Mouse (Mus musculus) forebrain, embryonic 12.5 days (tissue): Measurements from ENCODE around the gene Rhot1. TPM values are rescaled to one million over a fixed set of nuclear protein-coding genes. Genes with fewer than 3 reads are reported as not detected.
A peak's percentile ranks its signal among the peaks of the same experiment; 100 is the strongest.

ENCODE experiments used
- ATAC-seq: fragments of 200-750 bp; cut with Nextera tagmentation; 2 replicates; pipeline ENCODE4 v1.8.0; 2017; ENCODE audit warnings: moderate TSS enrichment; ENCODE audit not compliant: low FRiP score
- H3K27ac ChIP-seq: fragments of 300-500 bp; sonication (generic); 2 replicates; pipeline ENCODE4 v1.5.1; 2016; ENCODE audit warnings: mild to moderate bottlenecking
- H3K27me3 ChIP-seq: fragments of 300-500 bp; sonication (generic); 2 replicates; pipeline ENCODE4 v1.6.1; 2016; ENCODE audit warnings: mild to moderate bottlenecking
- H3K36me3 ChIP-seq: fragments of 300-500 bp; sonication (generic); replicated peaks from 2 replicates; pipeline ENCODE4 v1.6.1; 2016; ENCODE audit warnings: mild to moderate bottlenecking
- H3K4me1 ChIP-seq: fragments of 300-500 bp; sonication (generic); 2 replicates; pipeline ENCODE4 v1.6.1; 2016
- H3K4me2 ChIP-seq: fragments of 300-500 bp; sonication (generic); 2 replicates; pipeline ENCODE4 v1.6.1; 2016; ENCODE audit warnings: mild to moderate bottlenecking, moderate library complexity
- H3K4me3 ChIP-seq: fragments of 300-500 bp; sonication (generic); replicated peaks from 2 replicates; pipeline ENCODE4 v1.5.1; 2016; ENCODE audit warnings: mild to moderate bottlenecking
- H3K9ac ChIP-seq: fragments of 300-500 bp; sonication (generic); 2 replicates; pipeline ENCODE4 v1.6.1; 2016; ENCODE audit warnings: mild to moderate bottlenecking
- H3K9me3 ChIP-seq: fragments of 300-500 bp; sonication (generic); 2 replicates; pipeline ENCODE4 v1.6.1; 2016
- WGBS: fragments of 180-500 bp; shearing (Covaris S2); methylation state at CpG from one replicate; pipeline ENCODE4 v1.1.7; 2016; 5-methylcytosine and 5-hydroxymethylcytosine counted together
- polyA plus RNA-seq: library from polyadenylated mRNA; unstranded; fragments of >200 nt; fragmentation: Nextera tagmentation; extraction: Ambion mirVana; gene quantifications from 2 replicates; pipeline ENCODE4 v1.2.1, GENCODE M21; 2016

The Rhot1 gene
- polyA plus RNA-seq, 1 experiment from 2014 or later: 61.9 TPM

- Histone ChIP-seq H3K4me1 (no peaks in the 10 kb centered on the region), H3K9ac (no peak overlapping the region), H3K9me3 (no peaks in the 10 kb centered on the region), H3K36me3 (peaks cover 54% of the 10 kb centered on the region), H3K27ac (no peak overlapping the region), H3K4me3 (no peak overlapping the region), H3K27me3 (no peaks in the 10 kb centered on the region), H3K4me2 (no peak overlapping the region)
- WGBS: 91% methylated on average over 8 of the region's 8 CpGs
- no peak for ATAC-seq
Measured at GRCm38 (mm10) chr11:80264137-80264536, 55.3 kb downstream of the Rhot1 start.

GRCm38 (mm10) chr11:80271096-80271495 lies 62.3 kb downstream of the Rhot1 start:
- Histone ChIP-seq H3K4me3 (no peak overlapping the region), H3K9ac (no peak overlapping the region), H3K27me3 (no peaks in the 10 kb centered on the region), H3K36me3 (peaks cover 8% of the 10 kb centered on the region; the same call in 1 of the 2 replicates), H3K4me1 (no peaks in the 10 kb centered on the region), H3K4me2 (no peak overlapping the region), H3K9me3 (0 out of 2 replicates have a peak, but pooled peaks cover 4% of the 10 kb centered on the region), H3K27ac (no peak overlapping the region)
- ATAC-seq: no peak
- WGBS: 90% methylated on average over 5 of the region's 5 CpGs

- Histone ChIP-seq H3K36me3 (no peaks in the 10 kb centered on the region), H3K9me3 (0 out of 2 replicates have a peak, but pooled peaks cover 4% of the 10 kb centered on the region), H3K4me3 (no peak overlapping the region), H3K4me2 (no peak overlapping the region), H3K27ac (no peak overlapping the region), H3K4me1 (no peaks in the 10 kb centered on the region), H3K9ac (no peak overlapping the region), H3K27me3 (no peaks in the 10 kb centered on the region)
- ATAC-seq: no peak
- 59% methylated on average over 3 of the region's 3 CpGs for WGBS
Measured at GRCm38 (mm10) chr11:80275011-80275410, 66.2 kb downstream of the Rhot1 start.

- Histone ChIP-seq H3K36me3 (no peaks in the 10 kb centered on the region), H3K27me3 (no peaks in the 10 kb centered on the region), H3K9ac (no peak overlapping the region), H3K4me1 (no peaks in the 10 kb centered on the region), H3K4me3 (no peak overlapping the region), H3K9me3 (0 out of 2 replicates have a peak, but pooled peaks cover 4% of the 10 kb centered on the region), H3K27ac (no peak overlapping the region), H3K4me2 (no peak overlapping the region)
- no peak for ATAC-seq
- WGBS: 64% methylated on average over 2 of the region's 2 CpGs
Measured at GRCm38 (mm10) chr11:80278054-80278453, 69.2 kb downstream of the Rhot1 start.

DNA sequence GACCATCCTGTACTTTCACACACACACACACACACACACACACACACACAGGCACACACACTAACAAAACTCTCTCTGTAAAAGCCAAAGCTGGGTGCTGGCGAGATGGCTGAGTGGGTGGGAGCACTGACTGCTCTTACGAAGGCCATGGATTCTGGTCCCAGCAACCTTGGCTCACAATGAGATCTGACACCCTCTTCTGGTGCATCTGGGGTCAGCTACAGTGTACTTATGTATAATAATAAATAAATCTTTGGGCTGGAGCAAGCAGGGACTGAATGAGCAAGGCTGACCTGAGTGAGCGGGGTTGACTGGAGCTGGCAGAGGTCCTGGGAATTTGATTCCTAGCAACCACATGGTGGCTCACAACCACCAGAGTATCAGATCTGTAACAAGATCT lies 75.0 kb downstream of the Rhot1 start:
- Histone ChIP-seq H3K27me3 (no peaks in the 10 kb centered on the region), H3K36me3 (no peaks in the 10 kb centered on the region), H3K4me1 (no peaks in the 10 kb centered on the region), H3K27ac (no peak overlapping the region), H3K9me3 (no peaks in the 10 kb centered on the region), H3K4me3 (no peak overlapping the region), H3K4me2 (no peak overlapping the region), H3K9ac (no peak overlapping the region)
- no peak for ATAC-seq
- WGBS: 83% methylated on average over 3 of the region's 3 CpGs

GRCm38 (mm10) chr11:80284641-80285040 lies 75.8 kb downstream of the Rhot1 start:
- ATAC-seq: no peak
- 64% methylated on average over 6 of the region's 6 CpGs for WGBS
- no peak overlapping the region for H3K4me2 ChIP-seq
- H3K27ac ChIP-seq: no peak overlapping the region
- no peaks in the 10 kb centered on the region for H3K27me3 ChIP-seq
- H3K9me3 ChIP-seq: no peaks in the 10 kb centered on the region
- H3K36me3 ChIP-seq: no peaks in the 10 kb centered on the region
- no peak overlapping the region for H3K4me3 ChIP-seq
- H3K9ac ChIP-seq: no peak overlapping the region
- H3K4me1 ChIP-seq: peaks cover 4% of the 10 kb centered on the region

- peaks cover 6% of the 10 kb centered on the region; the same call in 1 of the 2 replicates for H3K27me3 ChIP-seq
- no peak overlapping the region for H3K9ac ChIP-seq
- peaks cover 15% of the 10 kb centered on the region for H3K4me1 ChIP-seq
- no peak for ATAC-seq
- 23% methylated on average over 5 of the region's 5 CpGs for WGBS
- H3K9me3 ChIP-seq: no peaks in the 10 kb centered on the region
- H3K36me3 ChIP-seq: no peaks in the 10 kb centered on the region
- H3K4me2 ChIP-seq: no peak overlapping the region
- H3K4me3 ChIP-seq: no peak overlapping the region
- no peak overlapping the region for H3K27ac ChIP-seq
Measured at GRCm38 (mm10) chr11:80287150-80287549, 78.3 kb downstream of the Rhot1 start.

GRCm38 (mm10) chr11:80289701-80290445 lies 81.1 kb downstream of the Rhot1 start:
- H3K9ac ChIP-seq: peak overlapping the region; percentile 38; the same call in 1 of the 2 replicates
- peaks cover 22% of the 10 kb centered on the region for H3K4me1 ChIP-seq
- ATAC-seq: peak; percentile 76
- peak overlapping the region; percentile 62 for H3K4me2 ChIP-seq
- WGBS: 1% methylated on average over 23 of the region's 23 CpGs
- peak overlapping the region; percentile 36 for H3K4me3 ChIP-seq
- no peaks in the 10 kb centered on the region for H3K9me3 ChIP-seq
- peaks cover 13% of the 10 kb centered on the region; the same call in 1 of the 2 replicates for H3K27me3 ChIP-seq
- H3K36me3 ChIP-seq: no peaks in the 10 kb centered on the region
- H3K27ac ChIP-seq: peak overlapping the region; percentile 85

DNA sequence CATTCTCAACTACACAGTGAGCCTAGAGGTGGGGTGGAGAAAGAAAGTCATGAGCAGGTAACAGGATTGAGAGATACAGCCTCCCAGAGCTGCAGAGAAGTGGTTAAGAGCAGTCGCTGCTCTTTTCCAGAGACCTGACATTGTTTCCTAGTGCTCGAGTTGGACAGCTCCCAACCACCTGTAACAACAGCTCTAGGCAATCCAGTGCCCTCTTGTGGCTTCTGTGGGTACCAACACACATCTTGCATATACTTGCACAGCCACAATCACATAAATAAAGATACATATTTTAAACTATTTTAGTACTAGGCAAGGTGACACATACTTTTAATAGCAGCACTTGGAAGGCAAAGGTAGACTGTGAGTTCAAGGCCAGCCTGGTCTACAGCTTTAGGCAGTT lies 82.2 kb downstream of the Rhot1 start:
- H3K27me3 ChIP-seq: peaks cover 22% of the 10 kb centered on the region
- peaks cover 33% of the 10 kb centered on the region for H3K4me1 ChIP-seq
- no peak overlapping the region for H3K4me3 ChIP-seq
- no peak overlapping the region for H3K9ac ChIP-seq
- H3K27ac ChIP-seq: no peak overlapping the region
- no peaks in the 10 kb centered on the region for H3K9me3 ChIP-seq
- H3K4me2 ChIP-seq: no peak overlapping the region
- no peaks in the 10 kb centered on the region for H3K36me3 ChIP-seq
- 67% methylated on average over 2 of the region's 2 CpGs for WGBS
- ATAC-seq: no peak

DNA sequence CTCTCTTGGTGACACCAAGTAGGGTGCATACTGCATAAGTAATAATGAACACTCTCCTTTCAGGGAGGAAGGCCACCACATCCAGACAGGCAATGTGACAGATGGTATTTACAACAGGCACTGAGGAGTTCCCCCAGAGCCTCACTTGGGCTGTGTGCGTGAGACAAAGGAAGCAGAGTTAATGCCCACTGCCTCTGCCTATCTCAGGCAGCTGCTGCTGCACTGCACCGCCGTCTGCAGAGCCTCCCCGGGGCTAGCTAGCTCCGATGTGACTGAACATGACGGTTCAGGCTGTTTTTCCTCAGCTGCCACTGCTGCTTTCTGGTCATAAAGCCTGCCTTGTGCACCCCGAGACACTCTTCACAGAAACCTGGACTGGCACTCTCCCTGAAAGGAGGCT lies 83.6 kb downstream of the Rhot1 start:
- peak; percentile 75 for ATAC-seq
- no peak overlapping the region for H3K4me3 ChIP-seq
- H3K4me1 ChIP-seq: peaks cover 34% of the 10 kb centered on the region
- H3K9me3 ChIP-seq: no peaks in the 10 kb centered on the region
- H3K27ac ChIP-seq: peak overlapping the region; percentile 90
- H3K27me3 ChIP-seq: peaks cover 35% of the 10 kb centered on the region
- no peak overlapping the region for H3K4me2 ChIP-seq
- H3K36me3 ChIP-seq: no peaks in the 10 kb centered on the region
- H3K9ac ChIP-seq: peak overlapping the region; percentile 21; the same call in 1 of the 2 replicates
- 46% methylated on average over 7 of the region's 7 CpGs for WGBS

- no peak overlapping the region for H3K9ac ChIP-seq
- no peaks in the 10 kb centered on the region for H3K9me3 ChIP-seq
- peaks cover 40% of the 10 kb centered on the region for H3K4me1 ChIP-seq
- peaks cover 53% of the 10 kb centered on the region for H3K27me3 ChIP-seq
- no peak overlapping the region for H3K27ac ChIP-seq
- ATAC-seq: no peak
- no peak overlapping the region for H3K4me2 ChIP-seq
- no peaks in the 10 kb centered on the region for H3K36me3 ChIP-seq
- H3K4me3 ChIP-seq: no peak overlapping the region
- 19% methylated on average over 9 of the region's 9 CpGs for WGBS
Measured at GRCm38 (mm10) chr11:80295066-80295465, 86.2 kb downstream of the Rhot1 start.

- peaks cover 40% of the 10 kb centered on the region for H3K4me1 ChIP-seq
- WGBS: 22% methylated on average over 14 of the region's 14 CpGs
- no peak for ATAC-seq
Measured at GRCm38 (mm10) chr11:80295785-80296184, 87.0 kb downstream of the Rhot1 start.

More at GRCm38 (mm10) chr11:80295785-80296184, 87.0 kb downstream of the Rhot1 start:
- no peak overlapping the region for H3K27ac ChIP-seq
- no peak overlapping the region for H3K4me2 ChIP-seq
- no peak overlapping the region for H3K9ac ChIP-seq
- H3K4me3 ChIP-seq: no peak overlapping the region
- H3K9me3 ChIP-seq: no peaks in the 10 kb centered on the region
- H3K36me3 ChIP-seq: no peaks in the 10 kb centered on the region
- peaks cover 48% of the 10 kb centered on the region for H3K27me3 ChIP-seq
